Mouse (Mus musculus) layer of hippocampus, postnatal 10 days (tissue): ENCODE data around the gene Zfp266. TPM values are rescaled to one million over a fixed set of nuclear protein-coding genes. Genes with fewer than 3 reads are reported as not detected.
"Not testable (repeated sequence)": the region's sequence is repeated elsewhere in the genome, so short reads cannot be mapped to it uniquely, and the experiment has no call there.

ENCODE experiments used
- DNase-seq, 2 experiments: peaks; one replicate each; pipeline ENCODE4 v3.0.0; 2021; ENCODE audit warnings: low spot score in 2 of 2
- long read RNA-seq: library from polyadenylated mRNA; stranded (forward); transcript quantifications from one replicate; pipeline ENCODE4 v2.0.0, GENCODE M21; 2023
- total RNA-seq, 2 experiments: library from RNA; stranded (reverse); gene quantifications; 2 replicates each; pipeline ENCODE4 v1.2.3; 2021

The Zfp266 gene
- total RNA-seq, result 10 to 100 TPM; 60.2 to 63.5 TPM
- long read RNA-seq, full-length matches to known transcripts, result 3 of 11 reads
- long read RNA-seq, partial matches to known transcripts, result 1 of 11 reads
- long read RNA-seq, other reads (novel, unspliced or antisense), result 7 of 11 reads

DNA sequence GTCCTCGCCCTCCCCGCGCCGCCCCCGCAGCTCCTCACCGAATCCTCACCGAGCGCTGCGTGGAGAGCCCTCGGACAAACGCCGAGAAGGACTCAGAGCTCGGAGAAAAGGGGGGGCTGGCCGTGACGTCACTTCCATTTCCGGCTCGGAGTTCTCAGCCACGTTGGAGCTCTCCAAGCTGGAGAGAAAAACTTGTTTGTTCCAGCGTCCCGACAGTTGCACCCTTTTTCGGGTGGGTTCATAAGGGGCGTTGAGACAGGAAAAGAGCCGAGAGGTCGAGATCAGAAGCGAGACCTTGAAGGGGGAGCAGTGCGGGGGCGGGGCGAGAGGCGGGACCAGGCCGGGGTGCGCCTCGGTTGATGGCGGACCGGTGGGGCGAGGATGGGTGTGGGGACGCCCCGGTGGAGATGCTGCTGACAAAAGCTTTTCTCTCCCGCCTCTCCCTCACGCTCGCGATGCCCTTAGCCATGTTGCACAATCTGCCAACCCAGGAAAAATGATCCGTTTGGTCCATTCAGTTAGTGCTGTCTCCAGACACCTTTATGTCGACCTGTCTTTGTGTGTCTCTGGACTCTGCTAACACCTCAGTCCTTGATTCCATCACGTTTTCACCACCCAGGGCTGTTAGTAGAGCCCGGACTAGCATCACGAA lies at the start of gene Zfp266:
TSS of gene Zfp266 (minus strand) at position 112 of the 652 bp plus-strand sequence.
- DNase-seq, result peak; percentile 93 to 94

DNA sequence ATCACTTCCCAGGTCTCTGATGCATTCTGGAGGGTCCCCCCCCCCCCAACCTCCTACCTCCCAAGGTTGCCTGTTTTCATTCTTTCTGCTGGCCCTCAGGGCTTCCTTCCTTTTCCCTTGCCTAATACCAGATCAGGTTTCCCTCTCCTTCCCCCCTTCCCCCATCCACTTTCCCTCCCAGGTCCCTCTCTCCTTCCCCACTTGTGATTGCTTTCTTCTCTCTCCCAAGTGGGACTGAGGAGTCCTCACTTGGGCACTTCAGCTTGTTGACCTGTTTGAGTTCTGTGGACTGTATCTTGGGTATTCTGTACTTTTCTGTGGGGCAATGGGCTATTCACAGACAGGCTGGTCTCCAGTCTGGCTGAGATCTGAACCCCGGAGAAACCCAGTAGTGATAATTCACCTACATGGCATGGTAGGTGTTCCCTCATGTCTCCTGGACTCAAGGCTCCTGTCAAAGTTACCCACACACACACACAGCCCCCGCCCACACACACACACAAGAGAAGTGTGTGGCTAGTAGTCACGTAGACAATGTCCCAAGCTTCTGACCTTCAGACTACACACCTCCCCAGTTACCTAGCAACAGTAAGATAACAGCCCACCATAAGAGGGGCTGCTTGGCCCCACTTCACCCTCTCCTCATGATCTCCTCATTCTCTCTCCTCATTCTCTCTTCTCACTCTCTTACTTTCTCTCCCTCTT lies 44.3 kb upstream of the Zfp266 start:
- not testable (repeated sequence) for DNase-seq

DNA sequence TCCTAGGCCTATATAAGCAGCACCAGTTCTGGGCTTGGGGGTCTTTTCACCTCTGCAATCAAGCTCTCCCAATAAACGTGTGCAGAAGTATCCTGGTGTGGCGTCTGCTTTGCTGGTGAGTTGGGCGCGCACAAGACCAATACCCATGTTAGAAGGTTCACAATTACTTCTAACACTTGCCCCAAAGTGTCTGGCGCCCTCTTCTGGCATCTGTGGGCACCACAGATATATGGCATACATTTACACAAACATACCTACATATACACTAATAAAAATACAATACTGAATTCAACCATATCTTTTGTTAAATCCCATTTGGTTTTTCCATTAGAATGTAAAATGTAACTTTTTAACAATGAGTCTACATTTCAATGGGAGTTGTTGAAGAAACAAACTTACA lies 41.0 kb upstream of the Zfp266 start:
- no peak for DNase-seq

DNA sequence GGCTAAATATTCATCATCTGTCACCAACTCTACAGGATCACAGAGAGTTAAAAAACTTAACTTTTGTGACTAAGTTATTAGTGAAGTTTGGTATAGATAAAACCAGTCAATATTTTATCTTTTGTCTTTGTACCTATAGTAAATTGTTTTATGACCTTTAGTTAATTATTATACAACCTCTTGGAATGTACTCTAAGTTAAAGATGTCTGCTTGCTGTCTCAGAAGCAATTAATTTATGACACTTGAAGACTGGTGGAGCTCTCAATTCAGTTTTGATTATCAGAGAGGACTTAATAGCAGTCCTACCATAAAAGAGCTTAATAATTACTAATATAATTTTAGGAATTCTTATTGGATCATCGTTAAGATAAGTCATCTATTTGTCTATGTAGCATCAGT lies 31.5 kb upstream of the Zfp266 start:
- DNase-seq, result no peak

DNA sequence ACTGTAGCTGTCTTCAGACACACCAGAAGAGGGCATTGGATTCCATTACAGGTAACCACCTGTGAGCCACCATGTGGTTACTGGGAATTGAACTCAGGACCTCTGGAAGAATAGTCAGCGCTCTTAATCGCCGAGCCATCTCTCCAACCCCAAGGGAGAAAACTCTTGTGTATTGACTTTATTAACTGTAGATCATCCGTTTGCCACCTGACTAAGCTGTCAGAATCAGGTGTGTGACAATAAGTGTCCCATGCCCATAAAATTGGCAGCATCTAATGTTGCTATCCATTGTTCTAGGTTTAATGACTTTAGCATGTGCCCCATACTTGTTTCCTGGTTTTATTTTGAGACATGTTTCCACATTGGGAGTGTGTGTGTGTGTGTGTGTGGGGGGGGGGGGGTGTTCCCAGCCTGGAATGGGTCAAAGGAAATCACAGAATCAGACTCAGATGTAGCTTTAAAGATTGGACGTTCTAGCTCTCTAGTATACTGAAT lies 30.6 kb upstream of the Zfp266 start:
- DNase-seq, result no peak

DNA sequence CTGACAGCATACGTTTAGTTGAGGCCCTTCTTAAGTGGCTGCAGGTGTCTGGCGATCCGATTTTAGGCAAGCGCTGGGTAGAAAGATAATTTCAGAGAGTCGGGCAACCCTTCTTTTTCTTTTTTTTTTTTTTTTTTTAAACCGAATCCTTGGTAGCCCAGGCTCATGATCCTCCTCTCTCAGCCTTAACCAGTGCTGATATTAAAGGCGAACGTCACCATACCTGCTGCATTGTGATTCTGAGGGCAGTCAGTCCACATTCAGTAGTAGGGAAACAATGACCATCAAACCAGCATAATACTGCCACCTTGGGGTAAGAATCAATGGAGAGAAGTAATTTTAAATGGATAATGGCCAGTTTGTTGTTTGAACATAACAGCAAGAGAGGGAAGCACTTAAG lies 23.9 kb upstream of the Zfp266 start:
- peak; percentile 13 to 18 for DNase-seq

DNA sequence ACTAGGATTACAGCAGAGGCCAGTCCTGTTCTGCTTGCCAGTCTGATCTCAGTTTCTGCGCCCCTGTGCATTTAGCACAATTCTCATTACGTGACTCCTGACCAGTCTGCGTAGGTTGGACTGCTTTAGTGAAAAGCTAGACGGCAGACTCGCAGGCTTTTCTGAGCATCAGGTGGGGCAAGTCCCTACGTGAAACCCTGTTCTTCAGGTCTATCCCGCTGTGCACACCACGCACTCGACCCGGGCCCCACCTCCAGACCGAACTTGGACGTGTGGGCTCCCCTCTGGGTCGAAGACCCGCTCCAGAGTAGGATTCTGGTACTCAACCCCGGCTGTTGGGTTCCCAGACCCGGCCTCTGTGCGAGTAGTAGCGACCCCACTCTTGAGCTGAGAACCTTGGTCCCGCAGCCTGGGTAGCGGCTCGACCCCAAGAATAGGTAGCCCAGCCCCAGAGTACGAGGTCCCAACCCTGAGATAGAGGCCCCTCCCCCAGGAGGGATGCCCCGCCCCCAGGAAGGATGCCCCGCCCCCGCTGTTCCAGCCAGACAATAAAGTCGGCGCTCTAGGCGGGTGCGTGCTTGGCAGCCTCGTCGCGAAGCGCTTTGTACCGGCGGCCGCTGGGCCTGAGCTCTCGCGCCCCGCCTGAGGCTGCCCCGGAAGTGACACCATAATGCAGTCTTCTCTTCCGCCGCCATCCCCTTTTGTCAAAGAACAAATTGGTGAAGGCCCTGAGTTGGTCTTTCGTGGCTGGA lies 23.0 kb upstream of the Zfp266 start:
- peak; percentile 78 to 83 for DNase-seq

DNA sequence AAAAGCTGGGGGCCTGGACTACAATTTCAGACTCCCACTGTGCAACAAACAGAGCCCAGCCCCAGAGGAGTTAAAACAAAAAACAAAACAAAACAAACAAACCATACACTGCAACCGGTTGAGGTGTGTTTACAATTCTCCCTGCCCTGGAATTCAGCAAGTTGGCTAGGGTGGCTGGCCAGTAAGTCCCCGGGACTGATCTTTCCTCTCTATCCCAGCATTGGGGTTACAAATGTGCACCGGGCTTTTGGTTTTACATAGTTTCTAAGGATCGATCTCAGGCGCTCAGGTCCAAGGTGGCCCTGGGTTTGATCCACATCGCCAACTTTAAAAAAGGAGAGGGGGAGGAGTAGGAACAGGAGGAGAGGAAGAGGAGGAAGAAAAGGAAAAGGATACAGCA lies 22.3 kb upstream of the Zfp266 start:
- no peak for DNase-seq

DNA sequence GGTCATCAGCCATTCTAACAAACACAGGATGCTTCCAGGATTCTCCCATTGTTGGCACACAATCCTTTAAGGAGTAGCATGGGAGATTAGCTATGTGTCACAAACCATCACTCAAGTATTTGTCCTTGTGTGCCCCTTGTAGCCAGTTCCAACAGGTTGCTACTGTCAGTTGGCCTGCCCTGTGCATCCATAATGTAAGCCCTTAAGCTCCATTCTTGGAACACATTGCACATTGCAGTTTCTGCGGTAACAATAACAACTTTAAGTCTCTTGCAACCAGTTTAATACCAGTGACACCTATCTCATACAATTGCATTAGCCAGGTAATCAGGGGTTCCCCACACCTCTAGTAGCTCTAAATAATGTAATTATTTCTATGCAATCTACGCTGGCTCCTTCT lies 15.4 kb upstream of the Zfp266 start:
- DNase-seq, result no peak

DNA sequence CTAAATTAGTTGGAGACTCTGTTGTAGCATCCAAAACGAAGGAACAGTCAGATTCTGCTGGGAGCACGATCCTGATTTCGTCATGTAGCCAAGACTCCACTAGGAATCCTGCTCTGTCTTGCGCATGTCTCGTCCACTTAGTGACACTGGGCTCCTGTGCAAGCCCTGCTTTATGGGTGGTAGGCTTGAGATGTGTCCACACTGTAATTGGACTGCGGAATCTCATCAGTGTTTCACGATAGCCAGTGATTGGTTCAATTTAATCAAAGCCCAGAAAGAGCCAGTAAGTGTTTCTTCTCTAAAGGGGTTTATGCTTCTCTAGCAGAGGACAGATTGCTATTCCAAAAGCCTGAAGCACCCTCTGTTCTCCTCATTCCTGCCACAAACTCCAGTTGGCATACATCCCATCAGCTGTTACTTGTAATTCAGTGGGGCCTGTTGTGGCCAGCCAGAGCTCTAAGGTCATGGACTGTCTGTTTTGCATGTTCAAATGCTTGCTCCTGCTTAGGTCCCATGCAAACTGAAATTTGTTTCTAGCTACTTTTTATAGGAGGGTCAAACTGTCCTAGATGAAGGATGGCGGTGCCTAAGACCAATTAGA lies 13.2 kb upstream of the Zfp266 start:
- peak; percentile 34 to 45 for DNase-seq

DNA sequence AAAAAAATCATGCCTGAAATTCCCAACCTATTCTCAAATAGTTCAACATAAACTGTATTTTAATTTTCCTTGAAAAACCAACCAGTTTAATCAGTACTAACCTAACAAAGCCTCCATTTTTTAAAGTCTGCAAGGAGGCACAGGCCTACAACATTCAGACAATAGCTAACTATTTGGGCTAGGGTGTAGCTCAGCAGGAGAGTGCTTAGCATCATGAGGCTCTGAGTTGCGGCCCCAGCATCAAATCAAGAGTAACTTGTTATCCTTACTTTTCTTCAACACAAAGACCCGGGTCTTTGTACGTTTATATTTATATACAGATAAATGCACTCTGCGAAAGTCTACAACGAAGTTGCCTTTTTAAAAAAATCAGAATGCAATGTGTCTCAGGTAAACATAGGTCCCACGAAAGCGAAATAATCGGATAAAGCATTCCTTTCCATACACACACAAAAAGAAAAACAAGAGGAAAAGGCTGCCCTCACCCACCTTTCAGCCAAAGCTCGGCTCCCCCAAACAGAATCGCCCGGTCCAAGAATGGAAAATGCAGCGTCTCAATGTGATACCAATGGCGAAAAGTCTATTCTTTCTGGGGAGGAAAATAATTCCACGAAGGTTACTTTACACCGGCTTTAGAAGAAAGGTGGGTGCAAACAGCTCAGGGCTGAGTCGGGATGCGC lies 546 bp downstream of the Zfp266 start:
- no peak for DNase-seq

DNA sequence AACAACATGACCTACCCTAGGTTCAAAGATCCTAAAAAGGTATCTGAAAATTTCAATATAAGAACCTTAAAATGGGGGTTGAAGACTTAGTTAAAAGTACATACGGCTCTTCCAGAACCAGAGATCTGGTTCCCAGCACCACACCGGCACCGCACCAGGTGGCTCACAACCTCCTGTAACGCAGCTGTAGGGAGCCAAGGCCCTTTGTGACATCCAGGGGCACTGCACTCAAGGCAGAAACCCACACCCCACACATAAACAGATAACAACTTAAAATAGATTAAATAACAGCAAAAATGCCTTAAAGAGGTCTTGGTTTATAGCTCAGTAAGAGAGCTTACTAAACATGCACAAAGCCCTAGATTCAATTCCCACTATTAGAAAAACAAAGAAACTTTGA lies 1.3 kb downstream of the Zfp266 start:
- DNase-seq, result no peak

DNA sequence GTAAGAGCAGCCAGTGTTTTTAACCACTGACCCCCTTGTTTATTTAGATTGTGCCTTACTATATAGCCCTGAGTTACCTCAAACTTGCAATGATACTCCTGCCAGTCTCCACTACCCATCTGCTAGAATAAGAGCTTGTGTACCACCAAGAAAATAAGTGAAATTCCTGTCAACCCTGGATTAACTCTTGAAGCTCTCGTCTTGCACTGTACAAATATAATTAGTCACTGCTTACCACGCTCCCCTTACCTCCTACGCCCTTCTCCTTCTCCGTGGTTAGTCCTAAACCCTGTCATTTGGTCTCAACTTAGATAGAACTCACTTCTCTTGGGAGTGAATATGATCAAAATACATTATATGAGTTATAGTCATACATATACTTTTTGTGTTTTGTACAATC lies 2.5 kb downstream of the Zfp266 start:
- no peak for DNase-seq

DNA sequence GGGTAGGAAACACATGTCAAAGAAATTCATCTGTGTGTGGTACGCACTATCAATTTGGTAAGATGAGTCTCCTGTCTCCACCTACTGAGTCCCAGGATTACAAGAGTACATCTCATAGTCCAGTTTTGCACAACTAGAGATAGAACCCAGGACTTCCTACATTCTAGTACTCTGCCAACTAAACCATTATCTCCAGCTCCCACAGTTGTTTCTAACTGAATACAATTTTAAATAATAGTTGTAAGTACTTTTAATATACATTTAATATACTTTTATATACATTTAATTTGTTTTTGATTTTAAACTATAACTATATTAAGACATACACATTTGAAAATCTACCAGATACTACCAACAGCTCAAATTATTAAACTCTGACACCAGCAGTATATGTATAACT lies 3.5 kb downstream of the Zfp266 start:
- no peak for DNase-seq

DNA sequence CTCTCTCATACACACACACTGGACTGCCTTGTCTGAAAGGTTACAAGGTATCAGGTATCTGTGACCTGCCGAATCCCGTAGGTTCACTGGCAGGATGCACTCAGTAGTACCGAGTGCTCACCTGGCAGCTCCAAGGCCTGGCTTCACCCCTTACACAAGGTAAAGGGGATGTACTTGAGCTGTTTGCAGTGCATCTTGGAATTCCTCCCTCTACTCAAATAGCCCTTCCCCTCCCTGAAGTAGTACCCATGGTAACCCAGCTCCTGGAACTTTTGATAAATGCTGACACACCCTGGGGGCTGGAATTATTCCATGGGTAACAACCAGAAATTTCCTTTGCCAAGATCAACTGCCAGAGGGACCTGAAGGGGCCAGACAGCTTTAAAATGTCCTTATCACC lies 7.2 kb downstream of the Zfp266 start:
- no peak for DNase-seq

DNA sequence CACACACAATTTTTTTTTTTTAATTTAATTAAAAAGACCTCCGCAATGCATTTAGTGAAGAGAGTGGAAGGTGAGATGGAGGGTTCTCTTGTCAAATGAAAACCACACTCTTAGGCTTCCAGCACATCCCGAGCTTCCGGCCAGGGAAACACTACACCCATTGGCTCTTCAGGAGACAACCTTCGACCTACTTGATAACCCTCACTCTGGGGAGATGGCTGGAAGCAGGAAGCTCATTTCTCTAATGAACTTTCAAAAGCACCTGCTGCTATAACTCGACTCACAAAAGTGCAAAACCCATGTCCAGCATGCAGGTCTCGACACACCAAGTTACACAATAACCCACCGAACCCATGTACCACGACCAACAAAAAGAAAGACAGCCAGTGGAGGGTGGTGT lies 8.5 kb downstream of the Zfp266 start:
- no peak for DNase-seq

DNA sequence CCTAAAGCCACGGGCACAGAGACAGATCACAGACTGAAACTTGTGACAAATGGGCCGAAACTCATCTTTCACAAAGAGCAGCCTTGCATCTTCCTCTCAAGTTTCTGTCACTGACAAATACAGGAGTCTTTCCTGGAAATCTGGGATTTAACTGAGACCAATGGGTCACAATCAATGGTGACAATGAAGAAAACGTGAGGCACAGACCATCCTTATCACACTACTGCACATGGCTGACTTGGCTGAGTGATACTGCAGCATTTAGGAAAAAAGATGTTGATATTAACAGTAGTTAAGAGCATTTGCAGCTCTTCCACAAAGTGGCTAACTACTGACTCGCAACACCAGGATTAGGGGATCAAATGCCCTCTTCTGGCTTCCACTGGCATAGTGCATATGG lies 9.6 kb downstream of the Zfp266 start:
- no peak for DNase-seq

DNA sequence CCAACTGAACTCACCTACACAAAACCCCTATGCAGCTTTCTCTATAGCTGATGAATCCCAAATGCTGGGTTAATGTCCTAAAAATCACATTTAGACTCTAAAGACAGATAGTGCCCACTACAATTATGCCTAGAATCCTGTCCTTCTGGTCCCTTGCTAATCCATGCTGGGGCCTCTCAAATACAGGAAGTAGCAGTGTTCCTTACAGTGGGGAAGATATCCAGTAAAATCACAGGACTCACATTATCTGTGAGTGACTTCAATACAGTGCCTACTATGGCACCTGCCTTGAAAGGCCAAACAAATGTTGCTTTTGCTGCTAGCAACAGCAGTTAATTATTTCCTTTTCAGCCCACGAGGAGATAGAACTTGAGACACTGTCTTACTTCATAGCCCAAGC lies 10.9 kb downstream of the Zfp266 start:
- no peak for DNase-seq

DNA sequence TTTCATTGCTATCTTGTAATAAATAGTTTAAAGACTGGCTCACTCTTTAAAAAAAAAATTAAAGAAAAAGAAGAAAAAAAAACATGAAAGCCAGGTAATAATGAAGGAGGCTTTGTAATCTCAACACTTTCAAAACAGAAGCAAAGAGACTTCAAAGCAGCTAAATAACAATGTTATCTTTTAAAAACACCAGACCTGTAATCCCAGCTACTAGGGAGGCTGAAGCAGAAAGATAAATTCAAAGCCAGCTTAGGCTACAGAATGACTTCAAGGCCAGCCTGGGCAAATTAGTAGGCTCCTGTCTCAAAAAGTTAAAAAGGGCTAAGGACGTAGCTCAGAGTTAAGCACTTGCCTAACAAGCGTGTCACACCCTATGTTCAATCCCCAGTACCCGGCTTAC lies 11.5 kb downstream of the Zfp266 start:
- no peak for DNase-seq

DNA sequence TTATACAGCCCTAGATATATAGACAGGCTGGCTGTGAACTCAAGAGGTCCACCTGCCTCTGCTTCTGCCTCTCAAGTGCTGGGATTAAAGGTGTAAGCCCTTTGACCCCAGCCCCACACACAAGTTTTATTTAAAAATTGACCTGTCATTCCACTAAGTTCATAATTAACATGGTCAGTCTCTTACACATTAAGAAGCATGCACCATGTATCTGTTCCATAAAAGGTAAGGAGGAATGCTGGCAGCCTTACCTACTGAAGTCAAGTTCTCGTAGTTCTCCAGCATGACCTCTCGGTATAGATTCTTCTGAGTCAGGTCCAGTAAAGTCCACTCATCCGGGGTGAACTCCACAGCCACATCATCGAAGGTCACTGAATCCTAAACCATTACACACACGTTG lies 16.4 kb downstream of the Zfp266 start:
- no peak for DNase-seq

DNA sequence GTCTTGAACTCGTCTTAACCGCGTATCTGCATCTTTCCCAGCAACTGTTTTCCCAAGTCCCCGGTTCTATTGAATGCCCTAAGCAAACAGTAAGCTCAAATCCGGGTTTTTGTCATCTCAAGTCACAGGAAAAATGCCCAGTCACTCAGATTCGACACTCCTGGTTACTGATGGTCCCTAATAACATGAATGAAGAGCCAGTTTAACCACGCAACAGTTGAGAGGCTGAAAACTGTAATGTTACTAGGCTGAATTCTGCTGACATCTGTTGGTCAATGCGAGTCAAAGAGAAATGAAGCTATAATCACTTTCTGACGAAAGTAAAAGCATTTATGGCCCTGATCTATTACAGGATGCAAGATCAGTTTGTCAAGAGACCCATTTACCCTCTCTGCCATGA lies 27.9 kb downstream of the Zfp266 start:
- DNase-seq, result no peak
